Mouse (Mus musculus) embryonic facial prominence, embryonic 14.5 days (tissue): ENCODE measurements at regions not wholly inside any gene's neighbourhood (a gene's known extent, or its start where the extent isn't known, plus 50 kb on each side); places are given as distances from the start of the nearest gene placed in this dataset.

Experiments
- ATAC-seq: fragments of 200-750 bp; cut with Nextera tagmentation; 2 replicates; pipeline ENCODE4 v1.8.0; 2017; ENCODE audit warnings: low read depth, moderate number of reproducible peaks, moderate TSS enrichment
- DNase-seq: peaks from one replicate; pipeline ENCODE4 v3.0.0-alpha.2; 2015; ENCODE audit warnings: low spot score
- H3K27ac ChIP-seq: fragments of 300-500 bp; sonication (generic); replicated peaks from 2 replicates; pipeline ENCODE4 v1.5.1; 2014; ENCODE audit warnings: low read depth, mild to moderate bottlenecking, low read length, moderate library complexity
- H3K27me3 ChIP-seq: fragments of 300-500 bp; sonication (generic); replicated peaks from 2 replicates; pipeline ENCODE4 v1.6.1; 2014; ENCODE audit warnings: low read length; ENCODE audit not compliant: control insufficient read depth, insufficient read depth
- H3K36me3 ChIP-seq: fragments of 300-500 bp; sonication (generic); 2 replicates; pipeline ENCODE4 v1.6.1; 2014; ENCODE audit warnings: low read length, mixed read lengths; ENCODE audit not compliant: control insufficient read depth, insufficient read depth
- H3K4me1 ChIP-seq: fragments of 300-500 bp; sonication (generic); 2 replicates; pipeline ENCODE4 v1.6.1; 2014; ENCODE audit warnings: antibody characterized with exemption, low read length; ENCODE audit not compliant: control insufficient read depth, insufficient read depth
- H3K4me2 ChIP-seq: fragments of 300-500 bp; sonication (generic); 2 replicates; pipeline ENCODE4 v1.6.1; 2014; ENCODE audit warnings: low read depth, mild to moderate bottlenecking, low read length, moderate library complexity, mixed read lengths
- H3K4me3 ChIP-seq: fragments of 300-500 bp; sonication (generic); 2 replicates; pipeline ENCODE4 v1.5.1; 2014; ENCODE audit warnings: low read depth, mild to moderate bottlenecking, low read length
- H3K9ac ChIP-seq: fragments of 300-500 bp; sonication (generic); 2 replicates; pipeline ENCODE4 v1.6.1; 2014; ENCODE audit warnings: low read depth, mild to moderate bottlenecking, low read length, moderate library complexity, mixed read lengths
- H3K9me3 ChIP-seq: fragments of 300-500 bp; sonication (generic); 2 replicates; pipeline ENCODE4 v1.6.1; 2016; ENCODE audit warnings: low read length; ENCODE audit not compliant: control insufficient read depth
- WGBS: fragments of 180-500 bp; shearing (Covaris S2); extraction: QIAGEN DNeasy Blood & Tissue Kit; methylation state at CpG from one replicate; pipeline ENCODE4 v1.1.7; 2014; 5-methylcytosine and 5-hydroxymethylcytosine counted together

DNA sequence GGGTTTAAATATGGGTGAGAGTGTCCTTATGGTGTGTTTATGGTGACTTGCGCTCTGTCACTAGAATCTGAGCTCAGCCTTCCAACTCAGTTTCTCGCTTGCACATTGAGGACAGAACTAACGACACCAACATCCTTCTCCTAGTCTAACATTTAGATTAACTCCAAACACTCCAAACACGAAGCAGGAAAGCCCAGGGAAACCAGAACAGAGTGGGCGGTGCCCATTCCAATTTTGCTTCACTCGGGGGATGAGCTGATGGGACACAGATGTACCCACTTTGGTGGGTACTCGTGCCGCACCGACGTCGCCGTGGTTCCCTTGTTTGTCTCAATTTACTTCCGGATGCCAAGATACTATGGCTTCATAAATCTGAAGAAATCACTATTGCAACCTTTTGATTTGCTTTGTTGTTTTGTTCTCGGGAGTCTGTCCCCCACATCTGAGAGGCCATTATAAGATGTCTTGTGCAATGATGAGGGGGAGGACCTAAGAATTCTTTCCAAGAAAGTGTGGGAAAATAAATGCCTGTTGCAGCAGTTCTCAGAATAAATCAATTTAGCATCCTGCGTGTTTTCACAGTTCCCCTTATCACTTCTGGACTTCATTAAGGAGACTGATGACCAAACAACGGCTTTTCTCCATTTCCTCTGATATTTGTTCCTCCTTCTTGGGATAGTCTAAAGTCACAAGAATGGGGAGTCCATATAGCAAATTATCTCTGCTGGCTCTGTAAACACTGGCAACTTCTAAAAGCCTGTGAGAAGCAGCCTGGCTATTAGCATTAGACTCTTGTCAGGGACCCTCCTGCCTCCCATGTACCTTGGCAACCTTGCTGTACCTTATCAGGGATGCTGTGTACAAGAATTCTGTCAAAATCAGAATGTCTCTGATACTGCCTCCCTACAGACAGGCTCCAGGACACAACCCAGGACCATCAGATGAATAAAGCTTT is 96.2 kb upstream of the Klf9 start:
- H3K9ac ChIP-seq = no peak overlapping the region
- H3K4me1 ChIP-seq = no peaks in the 10 kb centered on the region
- H3K27ac ChIP-seq = no peak overlapping the region
- no peaks in the 10 kb centered on the region for H3K27me3 ChIP-seq
- ATAC-seq (no peak), DNase-seq (no peak)
- H3K36me3 ChIP-seq = no peaks in the 10 kb centered on the region
- WGBS = 56% methylated on average over 16 of the region's 16 CpGs
- H3K4me3 ChIP-seq = no peak overlapping the region
- H3K9me3 ChIP-seq = no peaks in the 10 kb centered on the region
- H3K4me2 ChIP-seq = no peak overlapping the region; the same call in 1 of the 2 replicates

DNA sequence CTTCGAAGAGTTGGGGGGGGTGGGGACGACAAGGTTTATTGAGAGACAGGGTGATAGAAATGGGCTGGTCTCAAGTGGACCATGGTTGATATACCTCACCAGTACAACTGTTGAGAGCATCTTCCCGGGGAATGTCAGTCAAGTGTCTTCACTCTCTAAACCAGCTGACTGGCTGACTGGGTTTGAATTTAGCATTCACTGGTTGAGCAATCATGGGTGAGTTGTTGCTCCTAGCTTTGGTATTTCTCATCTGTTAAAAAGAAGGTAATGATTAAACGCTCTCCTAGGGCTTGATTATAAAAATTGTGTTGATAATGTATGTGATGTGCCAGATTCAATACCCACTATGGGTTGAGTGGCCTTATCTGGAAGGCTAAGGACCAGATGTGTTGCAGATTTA is 89.6 kb upstream of the Klf9 start:
- Histone ChIP-seq H3K4me3 (no peak overlapping the region), H3K9me3 (no peaks in the 10 kb centered on the region), H3K27ac (no peak overlapping the region), H3K9ac (no peak overlapping the region), H3K27me3 (no peaks in the 10 kb centered on the region), H3K4me1 (no peaks in the 10 kb centered on the region), H3K36me3 (no peaks in the 10 kb centered on the region), H3K4me2 (no peak overlapping the region)
- ATAC-seq (no peak), DNase-seq (no peak)
- WGBS = 90% methylated on average over 4 of the region's 4 CpGs

DNA sequence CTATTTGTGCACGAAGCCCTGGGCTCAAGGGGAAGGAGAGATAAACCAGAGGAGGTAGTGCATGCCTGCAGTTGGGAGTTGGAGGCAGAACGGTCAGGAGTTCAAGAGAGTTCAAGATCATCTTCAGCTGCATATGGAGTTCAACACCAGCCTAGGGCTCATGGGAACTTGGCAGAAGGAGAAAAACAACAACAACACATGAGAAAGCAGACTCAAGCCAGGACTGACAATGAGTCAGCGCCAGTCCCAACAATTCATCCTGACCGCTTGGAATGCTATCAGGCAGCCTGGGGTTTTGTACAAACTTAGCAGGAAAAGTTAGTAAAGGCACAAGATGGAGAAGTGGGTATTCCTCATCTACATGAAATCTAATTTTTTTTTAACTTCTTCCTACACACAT is 86.6 kb upstream of the Klf9 start:
- no peak overlapping the region for H3K27ac ChIP-seq
- WGBS = 77% methylated on average over 4 of the region's 4 CpGs
- H3K36me3 ChIP-seq = no peaks in the 10 kb centered on the region
- H3K4me3 ChIP-seq = no peak overlapping the region
- no peaks in the 10 kb centered on the region for H3K9me3 ChIP-seq
- H3K27me3 ChIP-seq = no peaks in the 10 kb centered on the region
- 0 out of 2 replicates have a peak, but pooled peaks cover 10% of the 10 kb centered on the region for H3K4me1 ChIP-seq
- no peak overlapping the region for H3K4me2 ChIP-seq
- DNase-seq (no peak), ATAC-seq (no peak)
- no peak overlapping the region for H3K9ac ChIP-seq

DNA sequence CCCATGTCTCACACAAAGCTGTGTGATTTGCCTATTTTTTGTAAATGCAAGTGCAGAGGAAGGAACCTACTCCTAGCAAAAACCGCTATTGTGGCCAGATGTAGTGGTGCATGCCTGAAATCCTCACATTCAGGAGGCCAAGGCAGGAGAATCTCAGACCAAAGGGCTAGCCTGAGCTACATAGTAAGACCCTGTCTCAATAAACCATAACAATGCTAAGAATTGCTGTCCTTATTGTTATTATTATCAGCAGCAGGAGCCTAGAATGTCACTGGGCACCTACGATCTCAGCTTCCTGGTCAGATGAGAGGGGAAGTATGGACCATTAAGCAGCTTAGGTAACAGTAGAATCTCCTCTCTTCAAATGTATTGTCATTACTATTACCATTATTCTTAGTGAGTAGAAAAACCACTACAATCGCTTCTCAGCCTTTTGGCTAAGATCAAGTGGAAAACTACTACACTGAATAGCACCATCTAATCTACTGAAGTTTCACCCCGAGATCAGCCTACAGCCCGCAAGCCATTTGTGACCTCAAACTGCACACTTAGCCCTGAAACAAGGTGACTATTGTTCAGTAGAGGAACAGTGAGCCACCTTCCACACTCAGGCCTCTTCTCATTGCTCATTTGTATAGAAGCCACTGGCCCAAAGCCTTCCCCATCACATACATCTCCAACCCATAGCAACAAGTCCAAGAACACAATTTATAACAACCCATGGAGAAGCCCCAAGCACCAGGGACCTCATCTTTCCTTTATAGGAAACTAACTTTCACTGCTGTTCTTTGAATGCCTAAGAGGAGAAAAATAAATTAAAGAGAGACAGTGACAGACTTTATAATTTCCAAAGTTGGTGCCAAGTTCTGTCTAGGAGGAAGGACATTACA is 84.9 kb upstream of the Klf9 start:
- Histone ChIP-seq H3K9ac (no peak overlapping the region), H3K4me2 (peak overlapping the region; percentile 65), H3K4me1 (0 out of 2 replicates have a peak, but pooled peaks cover 10% of the 10 kb centered on the region), H3K4me3 (peak overlapping the region; percentile 33), H3K27ac (peak overlapping the region; percentile 78; the same call in 1 of the 2 replicates), H3K9me3 (no peaks in the 10 kb centered on the region), H3K36me3 (no peaks in the 10 kb centered on the region), H3K27me3 (no peaks in the 10 kb centered on the region)
- 61% methylated on average over 5 of the region's 5 CpGs for WGBS
- DNase-seq (no peak), ATAC-seq (no peak)

DNA sequence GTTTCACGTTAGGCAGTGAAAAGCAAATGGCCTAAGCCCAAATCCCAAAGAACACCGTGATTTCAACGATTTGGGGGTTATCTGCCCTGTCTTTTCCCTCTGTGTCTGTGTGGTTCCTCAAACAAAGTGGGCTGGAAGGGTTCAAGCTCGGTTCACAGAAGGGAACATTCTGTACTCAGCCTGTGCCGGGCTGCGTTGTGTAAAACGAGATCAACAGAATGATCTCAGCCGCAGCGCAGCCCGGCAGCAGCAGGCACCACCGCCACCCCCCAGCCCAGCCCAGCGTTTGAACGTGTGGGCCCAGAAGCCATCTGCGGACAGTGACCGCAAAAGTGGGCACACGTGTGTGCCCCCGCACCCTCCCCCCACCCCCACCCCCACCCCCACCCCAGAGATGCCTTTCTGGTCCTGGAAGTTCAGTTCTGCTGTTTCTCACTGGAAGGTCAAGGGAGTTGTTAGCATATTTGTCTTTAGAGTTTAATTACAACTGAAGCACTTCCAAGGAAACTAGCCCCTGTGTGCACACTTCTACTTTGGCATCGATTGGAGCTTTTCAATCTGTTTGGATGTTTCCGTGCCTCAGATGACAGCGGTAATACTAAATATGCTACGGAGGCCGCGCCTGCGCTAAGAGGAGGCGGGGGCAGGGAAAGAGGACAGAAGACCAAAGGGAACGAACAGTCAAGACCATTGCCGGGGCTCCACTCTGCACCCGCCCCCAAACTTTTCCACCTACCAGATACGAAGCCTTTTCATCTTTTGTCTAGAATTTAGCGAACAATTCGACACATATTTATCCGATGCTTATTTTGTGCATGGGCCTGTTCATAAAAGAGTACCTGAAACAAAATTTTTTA is 83.9 kb upstream of the Klf9 start:
- peak overlapping the region; percentile 33 for H3K4me3 ChIP-seq
- ATAC-seq = peak; percentile 91
- peak overlapping the region; percentile 65 for H3K4me2 ChIP-seq
- WGBS = 1% methylated on average over 32 of the region's 32 CpGs
- H3K36me3 ChIP-seq = no peaks in the 10 kb centered on the region
- H3K4me1 ChIP-seq = 0 out of 2 replicates have a peak, but pooled peaks cover 10% of the 10 kb centered on the region
- peak overlapping the region; percentile 61 for H3K9ac ChIP-seq
- no peaks in the 10 kb centered on the region for H3K9me3 ChIP-seq
- no peaks in the 10 kb centered on the region for H3K27me3 ChIP-seq
- peak overlapping the region; percentile 78 for H3K27ac ChIP-seq
- DNase-seq = peak; percentile 87

DNA sequence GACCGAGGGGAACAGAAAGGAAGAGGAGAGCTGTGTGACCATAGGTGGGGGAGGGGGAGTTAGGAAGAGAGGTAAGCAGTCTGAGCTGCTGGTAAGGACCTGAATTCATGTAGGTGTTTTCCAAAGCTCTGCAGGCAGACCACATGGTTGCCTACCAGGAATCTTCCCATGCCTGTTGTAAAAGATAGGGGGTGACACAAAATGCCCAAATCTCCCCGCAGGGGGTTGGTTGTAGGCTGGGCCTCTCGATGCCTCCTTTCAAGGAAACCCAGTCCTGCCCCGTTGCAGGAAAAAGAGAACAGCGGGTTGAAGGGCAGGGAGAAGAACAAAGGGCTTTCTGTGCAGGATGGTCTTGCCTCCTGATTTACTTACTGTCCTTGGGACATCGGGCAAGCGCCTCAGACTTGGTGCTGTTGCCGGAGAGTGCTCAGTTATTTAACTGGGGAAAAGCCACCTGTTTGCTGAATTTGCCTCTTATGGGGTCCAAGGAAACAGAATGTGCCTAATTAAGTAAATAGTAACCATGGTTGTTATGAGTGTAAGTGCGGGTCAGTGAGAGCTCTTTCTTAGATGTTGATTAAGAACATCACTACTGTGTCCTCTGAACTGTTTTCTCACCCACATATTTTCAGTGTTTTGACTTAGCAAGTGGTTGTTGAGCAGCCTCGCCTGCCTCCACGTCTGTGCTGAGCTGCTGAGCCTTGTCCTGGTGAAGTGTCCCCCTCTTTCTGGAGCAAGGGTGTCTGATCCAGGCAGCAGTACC is 83.1 kb upstream of the Klf9 start:
- 0 out of 2 replicates have a peak, but pooled peaks cover 10% of the 10 kb centered on the region for H3K4me1 ChIP-seq
- H3K4me2 ChIP-seq = peak overlapping the region; percentile 65
- peak overlapping the region; percentile 33 for H3K4me3 ChIP-seq
- ATAC-seq (no peak; the same call in 1 of the 2 replicates), DNase-seq (peak; percentile 32)
- peak overlapping the region; percentile 78; the same call in 1 of the 2 replicates for H3K27ac ChIP-seq
- no peaks in the 10 kb centered on the region for H3K9me3 ChIP-seq
- H3K9ac ChIP-seq = peak overlapping the region; percentile 61; the same call in 1 of the 2 replicates
- H3K36me3 ChIP-seq = no peaks in the 10 kb centered on the region
- H3K27me3 ChIP-seq = no peaks in the 10 kb centered on the region
- 24% methylated on average over 11 of the region's 11 CpGs for WGBS

DNA sequence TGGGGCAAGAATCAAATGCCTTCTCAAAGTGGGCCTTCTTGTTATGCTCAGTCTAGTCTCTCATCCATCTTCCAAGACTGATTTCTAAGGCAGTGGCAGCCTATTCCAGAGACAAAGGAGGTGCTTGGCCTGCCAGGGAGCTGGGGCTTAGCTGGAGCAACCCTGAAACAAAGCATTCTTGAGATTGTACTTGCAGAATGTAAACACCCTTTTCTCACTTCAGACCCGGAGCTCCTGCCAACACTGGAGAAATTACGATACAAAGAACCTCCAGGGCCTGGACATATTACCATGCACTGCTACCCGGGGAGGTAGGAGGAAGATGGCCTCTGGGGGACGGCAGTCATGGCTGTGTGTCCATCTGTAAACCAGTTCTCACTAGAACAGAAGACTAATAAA is 82.5 kb upstream of the Klf9 start:
- Histone ChIP-seq H3K9ac (no peak overlapping the region), H3K27me3 (no peaks in the 10 kb centered on the region), H3K36me3 (no peaks in the 10 kb centered on the region), H3K4me2 (no peak overlapping the region), H3K4me1 (0 out of 2 replicates have a peak, but pooled peaks cover 10% of the 10 kb centered on the region), H3K9me3 (no peaks in the 10 kb centered on the region), H3K4me3 (no peak overlapping the region), H3K27ac (no peak overlapping the region)
- WGBS = 52% methylated on average over 4 of the region's 4 CpGs
- ATAC-seq (no peak), DNase-seq (no peak)
